10 mouse cellular contexts compared by ENCODE assay signal in the genomic region with DNA sequence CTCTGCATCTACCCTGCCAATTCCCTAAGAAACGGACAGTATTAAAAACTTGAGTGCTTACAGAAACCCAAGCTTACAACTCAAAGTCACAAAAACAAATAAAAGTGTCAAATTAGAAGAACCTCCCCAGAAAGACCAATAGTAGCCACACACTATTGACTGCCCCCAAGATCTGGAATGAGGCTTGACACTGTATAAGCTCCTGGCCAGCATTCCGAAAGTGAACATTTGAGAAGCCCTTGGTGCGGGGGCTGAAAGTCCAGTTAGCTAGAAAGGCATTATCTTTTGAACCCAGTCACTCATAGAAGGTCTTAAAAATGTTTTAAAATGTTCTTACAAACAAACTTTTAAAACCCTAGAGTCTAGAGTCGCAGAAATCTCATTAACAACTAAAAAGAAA.
DNase-seq lines count a peak whose midpoint lies in the region; ATAC-seq lines count a peak whose summit lies in the region.
"Had no signal": no experiment of that assay in that cellular context is flagged by ENCODE, and none has a peak within 500 bp of the region (broad histone marks: within the 10 kb centered on the region; RNA-seq: fewer than 3 reads in every experiment).

No protein-coding gene starts in this region.

- H3K4me3 ChIP-seq in heart, embryonic 10.5 days: no peak overlapping the region
- H3K4me3 ChIP-seq in lung, embryonic 15.5 days: no peak overlapping the region
- no peak overlapping the region for H3K4me3 ChIP-seq in hindbrain, embryonic 14.5 days (replicated peaks; ENCODE audit: low read length)
- no peak overlapping the region for H3K4me3 ChIP-seq in neural tube, embryonic 14.5 days (ENCODE audit: low read depth, low read length)

- H3K36me3 ChIP-seq in heart, embryonic 10.5 days: no peaks in the 10 kb centered on the region
- no peaks in the 10 kb centered on the region for H3K36me3 ChIP-seq in lung, embryonic 15.5 days
- no peaks in the 10 kb centered on the region for H3K36me3 ChIP-seq in hindbrain, embryonic 14.5 days (replicated peaks; ENCODE audit: control insufficient read depth, insufficient read depth)
- H3K36me3 ChIP-seq in neural tube, embryonic 14.5 days (ENCODE audit: control insufficient read depth, insufficient read depth, low read length): no peaks in the 10 kb centered on the region

- ATAC-seq in lung, embryonic 15.5 days (ENCODE audit: borderline replicate concordance, extremely low read depth, low FRiP score, low TSS enrichment): peak; percentile 15; the same call in 1 of the 2 replicates
- peak; percentile 62; the same call in 1 of the 2 replicates for ATAC-seq in hindbrain, embryonic 14.5 days (ENCODE audit: low FRiP score)
- peak; percentile 31; the same call in 1 of the 2 replicates for ATAC-seq in neural tube, embryonic 14.5 days (ENCODE audit: low read depth)
- no peak for ATAC-seq in CD4-positive, CD25-positive, alpha-beta regulatory T cell, adult 4 months

- no peak for DNase-seq in heart, embryonic 10.5 days (ENCODE audit: low spot score)
- DNase-seq in heart, adult 9 months (ENCODE audit: low spot score in 2 of 2): no peak
- DNase-seq in lung, postnatal 10 days: no peak
- no peak for DNase-seq in hindbrain, embryonic 14.5 days (ENCODE audit: low spot score)
- no peak for DNase-seq in left cerebral cortex, postnatal 4 days
- DNase-seq: cerebellum, adult 11 months had no signal

- intact Hi-C loops in left cerebral cortex, postnatal 4 days (cut with DNase I): no loop called here

- H3K27me3 ChIP-seq in heart, embryonic 10.5 days (ENCODE audit: insufficient read depth, poor library complexity, severe bottlenecking): no peaks in the 10 kb centered on the region
- H3K27me3 ChIP-seq in lung, embryonic 15.5 days: no peaks in the 10 kb centered on the region
- H3K27me3 ChIP-seq in hindbrain, embryonic 14.5 days (ENCODE audit: control insufficient read depth, insufficient read depth, low read length): no peaks in the 10 kb centered on the region
- no peaks in the 10 kb centered on the region for H3K27me3 ChIP-seq in neural tube, embryonic 14.5 days (ENCODE audit: control insufficient read depth, insufficient read depth, low read length)
- H3K27me3 ChIP-seq: megakaryocyte, embryonic 14.5 days had no signal

- H3K4me2 ChIP-seq in lung, embryonic 15.5 days: no peak overlapping the region
- H3K4me2 ChIP-seq in hindbrain, embryonic 14.5 days (replicated peaks): no peak overlapping the region
- H3K4me2 ChIP-seq in neural tube, embryonic 14.5 days (ENCODE audit: low read depth, low read length): no peak overlapping the region

- no peaks in the 10 kb centered on the region for H3K9me3 ChIP-seq in heart, embryonic 10.5 days
- H3K9me3 ChIP-seq in lung, embryonic 15.5 days: no peaks in the 10 kb centered on the region
- no peaks in the 10 kb centered on the region for H3K9me3 ChIP-seq in hindbrain, embryonic 14.5 days (ENCODE audit: control insufficient read depth, low read length)
- H3K9me3 ChIP-seq in neural tube, embryonic 14.5 days (ENCODE audit: control insufficient read depth, low read length): no peaks in the 10 kb centered on the region
- H3K9me3 ChIP-seq: megakaryocyte, embryonic 14.5 days had no signal

- peaks cover 11% of the 10 kb centered on the region for H3K4me1 ChIP-seq in heart, embryonic 10.5 days
- H3K4me1 ChIP-seq in lung, embryonic 15.5 days: peaks cover 30% of the 10 kb centered on the region
- H3K4me1 ChIP-seq in hindbrain, embryonic 14.5 days (replicated peaks; ENCODE audit: control insufficient read depth, insufficient read depth, low read length): peaks cover 11% of the 10 kb centered on the region; the same call in 1 of the 2 replicates
- no peaks in the 10 kb centered on the region for H3K4me1 ChIP-seq in neural tube, embryonic 14.5 days (ENCODE audit: control insufficient read depth, insufficient read depth, low read length)

- no peak overlapping the region for H3K9ac ChIP-seq in lung, embryonic 15.5 days
- H3K9ac ChIP-seq in hindbrain, embryonic 14.5 days: no peak overlapping the region
- H3K9ac ChIP-seq in neural tube, embryonic 14.5 days (replicated peaks; ENCODE audit: low read depth, low read length): no peak overlapping the region

- 63% methylated on average over 4 of the region's 4 CpGs for WGBS in heart, embryonic 10.5 days
- 54% methylated on average over 4 of the region's 4 CpGs for WGBS in lung, embryonic 15.5 days
- 29% methylated on average over 4 of the region's 4 CpGs for WGBS in hindbrain, embryonic 14.5 days
- 32% methylated on average over 4 of the region's 4 CpGs for WGBS in neural tube, embryonic 14.5 days

- H3K27ac ChIP-seq in heart, embryonic 10.5 days: peak overlapping the region; percentile 75
- H3K27ac ChIP-seq in lung, embryonic 15.5 days: peak overlapping the region; percentile 74
- H3K27ac ChIP-seq in hindbrain, embryonic 14.5 days: no peak overlapping the region; the same call in 1 of the 2 replicates
- H3K27ac ChIP-seq in neural tube, embryonic 14.5 days (ENCODE audit: low read depth, low read length): no peak overlapping the region

Comparison
In these comparisons a context has a peak if more than half of its experiments do, and no peak if none do; other contexts are left out.
1. H3K27ac ChIP-seq: peak in heart, embryonic 10.5 days (single experiment) and lung, embryonic 15.5 days (single experiment); none in hindbrain, embryonic 14.5 days (single experiment) and neural tube, embryonic 14.5 days (single experiment).